Mouse (Mus musculus) cerebellum, adult 18-20 months (tissue): ENCODE measurements at regions not wholly inside any gene's neighbourhood (a gene's known extent, or its start where the extent isn't known, plus 50 kb on each side); places are given as distances from the start of the nearest gene placed in this dataset.

ENCODE experiments used
- DNase-seq, 2 experiments: peaks; one replicate each; pipeline ENCODE4 v3.0.0; 2021

- no peak for DNase-seq
Observed at GRCm38 (mm10) chr1:35429471-35429870, 579.7 kb downstream of the Plekhb2 start.

GRCm38 (mm10) chr1:35435721-35436120 is 585.9 kb downstream of the Plekhb2 start:
- no peak for DNase-seq

GRCm38 (mm10) chr1:35447345-35447744 is 597.6 kb downstream of the Plekhb2 start:
- no peak for DNase-seq

DNA sequence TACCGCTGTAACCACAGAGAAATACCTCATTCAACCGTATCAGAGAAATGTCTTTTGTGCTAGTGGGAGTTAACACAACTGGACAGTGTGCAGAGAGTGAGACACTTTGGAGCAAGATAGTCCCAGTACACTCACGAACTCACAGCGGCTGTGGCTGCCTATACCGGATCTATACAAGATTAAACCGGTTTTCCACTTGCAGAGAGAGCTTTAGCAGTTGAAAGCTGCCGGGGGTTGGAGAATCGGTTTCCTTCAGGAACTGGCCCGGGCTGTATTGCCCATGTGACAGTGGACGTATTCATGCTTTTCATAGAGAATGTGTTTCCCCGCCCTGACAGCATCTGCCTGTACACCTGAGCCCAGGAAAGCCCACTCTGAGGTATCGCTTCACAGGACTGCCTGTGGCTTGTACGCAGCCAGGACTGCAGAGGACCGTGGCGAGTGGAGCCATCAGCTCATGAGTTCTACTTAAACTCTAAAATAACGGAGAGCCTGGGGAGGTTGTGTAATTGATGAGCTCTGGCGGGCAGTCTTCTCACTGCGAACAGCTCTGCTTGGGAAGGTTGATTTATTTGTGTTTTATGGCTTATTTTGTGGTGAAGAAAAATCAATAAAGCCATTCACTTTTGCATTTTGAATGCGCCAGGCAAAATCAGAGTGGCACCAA is 602.8 kb downstream of the Plekhb2 start:
- no peak for DNase-seq

DNA sequence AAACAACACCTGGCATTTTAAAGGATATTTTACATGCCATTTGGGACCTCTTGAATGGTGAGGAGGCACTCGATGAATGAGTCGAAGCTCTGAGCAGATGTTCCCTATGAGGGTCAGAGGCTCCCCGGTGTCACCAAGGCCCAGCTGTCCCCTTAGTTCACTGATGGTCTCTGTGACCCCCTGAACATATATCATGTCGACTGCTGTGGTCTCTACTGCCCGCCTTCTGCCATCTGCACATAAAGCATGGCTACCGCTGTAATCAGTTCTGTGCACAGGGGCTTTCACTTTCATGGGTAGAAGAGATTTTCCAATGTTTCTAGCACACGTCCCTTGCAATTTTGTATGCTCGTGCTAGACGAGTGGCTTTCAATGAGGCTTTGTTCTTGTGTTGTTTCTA is 607.8 kb downstream of the Plekhb2 start:
- DNase-seq: no peak

DNA sequence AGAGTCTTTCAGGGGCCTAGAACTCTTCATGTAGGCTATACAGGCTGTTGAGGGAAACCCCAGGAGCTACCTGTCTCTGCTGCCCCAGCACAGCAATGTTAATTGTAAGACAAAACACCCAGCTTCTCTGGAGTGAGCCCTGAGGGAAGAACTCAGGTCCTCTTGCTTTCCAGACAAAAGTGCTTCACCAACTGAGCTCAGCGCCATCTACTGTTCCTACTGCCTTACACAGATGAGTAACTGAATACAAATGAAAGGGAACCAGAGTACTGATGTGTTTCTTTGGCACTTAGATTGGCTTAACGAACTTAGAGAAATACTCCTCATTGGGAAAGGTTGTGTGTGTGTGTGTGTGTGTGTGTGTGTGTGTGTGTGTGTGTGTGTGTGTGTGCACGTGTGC is 603.1 kb upstream of the Hs6st1 start:
- DNase-seq: peak; percentile 5 to 7

GRCm38 (mm10) chr1:35469185-35469753 is 598.9 kb upstream of the Hs6st1 start:
- no peak for DNase-seq

GRCm38 (mm10) chr1:35478262-35478661 is 589.9 kb upstream of the Hs6st1 start:
- no peak for DNase-seq

GRCm38 (mm10) chr1:35495963-35496362 is 572.2 kb upstream of the Hs6st1 start:
- no peak for DNase-seq

GRCm38 (mm10) chr1:35522951-35523350 is 545.2 kb upstream of the Hs6st1 start:
- peak in 1 of 2 experiments; percentile 4 for DNase-seq

DNA sequence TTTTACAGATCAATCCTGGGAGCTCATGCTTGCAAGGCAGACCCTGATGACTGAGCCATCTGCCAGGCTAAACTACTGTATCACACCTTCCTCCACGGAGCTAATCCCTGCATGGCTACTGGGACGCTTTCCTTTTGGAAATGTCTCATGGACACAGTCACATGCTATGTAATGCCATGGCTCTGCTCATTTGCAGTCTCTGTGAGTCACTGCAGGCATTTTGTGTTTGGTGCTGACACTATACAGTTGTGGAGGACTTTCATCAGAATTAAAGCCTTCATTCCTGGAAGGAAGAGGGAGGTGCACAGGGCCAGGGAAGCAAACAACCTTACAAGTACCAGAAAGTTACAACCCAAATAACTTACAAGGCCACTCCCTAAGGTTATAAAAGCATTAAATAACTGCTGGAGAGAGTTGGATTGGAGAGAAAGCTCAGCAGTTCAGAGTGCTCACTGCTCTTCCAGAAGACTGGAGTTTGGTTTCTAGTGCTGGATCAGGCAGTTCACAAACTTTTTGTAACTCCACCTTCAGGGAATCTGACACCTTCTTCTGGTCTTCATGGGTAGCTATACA is 544.3 kb upstream of the Hs6st1 start:
- DNase-seq: peak in 1 of 2 experiments; percentile 4

DNA sequence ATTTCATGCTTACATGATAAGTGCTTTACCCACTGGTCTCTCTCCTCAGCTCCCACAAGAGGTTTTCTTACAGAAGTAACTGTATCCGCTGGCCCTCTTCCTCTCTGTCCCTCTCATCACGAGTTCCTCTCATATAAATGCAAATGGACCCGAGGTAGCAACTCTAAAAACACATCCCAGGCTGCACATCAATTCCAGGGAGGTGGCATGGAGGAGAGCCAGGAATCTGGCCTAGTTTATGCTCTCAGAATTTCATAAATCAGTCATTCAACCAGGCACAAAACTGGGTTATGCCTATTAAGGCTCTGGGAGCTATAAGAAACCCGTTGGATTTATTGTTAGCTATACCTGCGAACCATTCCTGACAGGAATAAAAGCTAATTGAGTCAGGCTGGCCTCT is 543.4 kb upstream of the Hs6st1 start:
- DNase-seq: peak; percentile 3 to 7

- DNase-seq: no peak
Observed at GRCm38 (mm10) chr1:35527750-35528476, 540.3 kb upstream of the Hs6st1 start.

- DNase-seq: no peak
Observed at GRCm38 (mm10) chr1:35535470-35535869, 532.7 kb upstream of the Hs6st1 start.

DNA sequence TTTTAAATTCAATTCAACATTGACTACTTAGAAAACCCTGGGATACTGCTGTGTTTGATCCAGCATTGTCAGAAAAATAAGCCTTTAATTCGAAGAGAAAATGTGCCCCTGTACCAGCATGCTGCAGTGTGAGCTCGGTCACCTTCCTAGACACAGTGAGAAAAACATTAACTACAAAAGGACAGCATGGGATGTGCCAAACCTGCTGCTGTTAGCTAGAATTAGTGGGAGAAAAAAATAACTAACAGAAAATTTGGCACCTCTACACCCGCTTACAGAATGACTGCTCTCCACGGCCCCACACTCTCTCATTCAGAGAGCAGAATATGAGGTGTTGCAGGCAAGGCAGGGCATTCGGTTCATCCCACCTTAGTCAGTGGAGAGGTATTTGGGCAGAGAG is 531.9 kb upstream of the Hs6st1 start:
- DNase-seq: no peak

DNA sequence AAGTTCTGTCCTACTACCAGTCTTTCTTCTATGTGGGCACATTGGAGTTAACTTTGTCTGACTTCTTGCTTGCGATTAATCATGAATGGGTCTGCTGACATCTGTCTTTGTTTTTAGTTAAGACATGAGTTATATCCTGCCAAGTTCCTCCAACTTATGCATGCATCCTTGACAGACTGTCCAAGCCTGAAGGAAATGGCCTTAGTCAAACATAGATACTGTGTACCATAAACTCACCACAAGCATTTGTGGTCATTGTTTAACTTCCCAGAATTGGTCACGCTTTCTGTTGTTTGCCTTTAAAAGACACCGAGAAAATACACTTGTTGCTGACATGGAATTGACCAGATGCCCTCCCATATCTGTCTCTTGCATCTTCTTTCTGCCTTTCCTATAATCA is 519.4 kb upstream of the Hs6st1 start:
- no peak for DNase-seq

- DNase-seq: no peak
Observed at GRCm38 (mm10) chr1:35551503-35551902, 516.7 kb upstream of the Hs6st1 start.

DNA sequence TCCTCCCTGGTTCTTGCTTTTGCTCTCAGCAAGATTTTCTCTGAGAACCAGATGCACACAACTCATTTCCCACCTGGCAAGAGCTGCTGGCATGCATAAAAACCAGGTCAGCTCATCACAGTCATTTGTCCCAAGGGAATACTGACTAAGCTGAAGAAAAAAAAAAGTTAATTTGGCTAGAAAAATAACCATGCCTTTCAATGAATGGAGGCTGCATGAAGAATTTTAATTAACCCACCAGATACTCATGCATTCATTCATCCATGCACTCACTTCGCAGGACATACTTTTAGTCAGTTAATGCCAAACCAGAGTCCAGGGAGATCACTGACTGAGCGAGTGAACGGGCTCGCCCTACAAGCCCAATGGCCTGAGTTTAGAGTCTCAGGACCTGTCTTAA is 505.4 kb upstream of the Hs6st1 start:
- DNase-seq: peak in 1 of 2 experiments; percentile 4

- DNase-seq: no peak
Observed at GRCm38 (mm10) chr1:35575203-35575602, 493.0 kb upstream of the Hs6st1 start.

- DNase-seq: no peak
Observed at GRCm38 (mm10) chr1:35579392-35579791, 488.8 kb upstream of the Hs6st1 start.

DNA sequence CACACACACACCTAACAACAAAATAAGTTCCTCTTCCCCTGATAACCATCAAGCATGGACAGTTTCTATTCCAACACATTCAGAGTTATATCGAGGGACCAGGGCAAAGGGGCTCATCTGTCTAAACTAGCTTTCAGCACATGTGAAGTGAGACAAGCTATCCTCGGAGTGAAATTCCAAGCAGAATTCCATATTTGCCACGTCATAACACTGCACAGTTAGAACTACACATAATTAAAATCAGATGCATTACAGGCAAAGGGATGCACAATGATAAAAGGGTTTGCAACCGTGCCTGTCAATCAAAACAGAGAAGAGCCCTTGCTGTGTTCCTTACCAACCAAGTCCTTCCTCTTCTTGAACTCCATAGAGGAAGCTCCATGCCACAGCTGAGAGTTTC is 488.2 kb upstream of the Hs6st1 start:
- no peak for DNase-seq

DNA sequence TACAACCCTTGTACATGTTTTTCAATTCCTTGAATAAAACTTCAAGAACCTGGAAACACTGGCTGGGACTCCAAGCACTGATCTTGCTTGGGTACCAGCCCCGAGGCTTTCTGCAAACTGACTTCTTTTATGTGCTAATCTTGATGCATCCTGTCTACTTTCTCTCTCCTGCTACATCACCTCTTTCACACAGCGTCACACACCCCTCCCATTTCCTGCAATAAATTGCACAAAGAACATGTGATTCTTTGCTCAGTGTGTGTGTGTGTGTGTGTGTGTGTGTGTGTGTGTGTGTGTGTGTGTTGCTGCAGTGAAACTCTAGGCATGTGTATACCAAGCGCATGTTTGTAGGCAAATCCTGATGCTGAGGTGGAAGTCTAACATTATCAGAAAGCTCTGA is 487.7 kb upstream of the Hs6st1 start:
- no peak for DNase-seq

GRCm38 (mm10) chr1:35587900-35588299 is 480.3 kb upstream of the Hs6st1 start:
- peak; percentile 38 to 57 for DNase-seq

DNA sequence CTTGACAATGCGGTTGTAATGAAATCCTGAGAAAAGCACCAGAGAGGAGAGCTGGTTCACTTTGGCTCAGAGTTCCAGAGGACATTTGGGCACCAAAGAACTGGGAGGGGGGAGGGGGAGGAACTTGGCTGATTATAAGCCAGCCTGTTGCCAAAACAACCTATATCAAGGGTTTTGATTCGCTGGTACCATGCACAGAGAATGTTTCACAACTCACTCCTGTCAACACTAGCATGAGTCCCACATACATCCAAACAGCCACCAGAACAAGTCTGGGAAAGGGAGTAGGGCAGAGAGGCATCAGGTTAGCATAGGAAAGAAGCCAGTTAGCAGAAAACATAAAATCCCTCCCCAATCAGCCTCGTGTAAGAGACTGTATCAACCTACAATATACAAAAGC is 479.3 kb upstream of the Hs6st1 start:
- DNase-seq: no peak
